Mouse (Mus musculus): Measurements from ENCODE around the gene Gga1. TPM values are rescaled to one million over a fixed set of nuclear protein-coding genes. Genes with fewer than 3 reads are reported as not detected.

The Gga1 gene
- 10 to 100 TPM; 65.1 to 85.6 TPM for polyA plus RNA-seq (2017; shearing (Covaris generic))

GRCm38 (mm10) chr15:78876991-78877809 is at the start of gene Gga1:
Gene Gga1 (plus strand): TSS chr15:78877190.

GRCm38 (mm10) chr15:78842371-78843163 is 34.4 kb upstream of the Gga1 start, which contains the start of gene Cdc42ep1:
Gene Cdc42ep1 (plus strand): TSS chr15:78842624.

GRCm38 (mm10) chr15:78855303-78855965 is 21.6 kb upstream of the Gga1 start, which contains the start of gene Lgals2:
Gene Lgals2 (minus strand): TSS chr15:78855529.

GRCm38 (mm10) chr15:78899409-78899739 is 22.4 kb downstream of the Gga1 start, which contains the start of gene Gm49510:
Gene Gm49510 (plus strand): TSS chr15:78899667.

GRCm38 (mm10) chr15:78899740-78900584 is 23.0 kb downstream of the Gga1 start, which contains the start of gene Sh3bp1:
Gene Sh3bp1 (plus strand): TSS chr15:78899768.

GRCm38 (mm10) chr15:78913632-78914090 is 36.7 kb downstream of the Gga1 start, which contains the start of gene Pdxp:
Gene Pdxp (plus strand): TSS chr15:78913919.

GRCm38 (mm10) chr15:78926021-78926919 is 49.3 kb downstream of the Gga1 start, which contains the start of gene Lgals1:
Gene Lgals1 (plus strand): TSS chr15:78926725.

GRCm38 (mm10) chr15:78934784-78935320 is 57.9 kb downstream of the Gga1 start, which contains the start of gene Nol12:
Gene Nol12 (plus strand): TSS chr15:78934933.

Other genes with a start within 250 kb of the Gga1 start
- under 1 TPM; 0.05 to 0.99 TPM for gene Elfn2, start 158.4 kb upstream of the Gga1 start, polyA plus RNA-seq (2017; shearing (Covaris generic))
- 100 to 1,000 TPM; 125 to 169 TPM for gene Mfng, start 103.7 kb upstream of the Gga1 start, polyA plus RNA-seq (2017; shearing (Covaris generic))
- under 1 TPM; 0.39 to 0.80 TPM for gene Card10, start 74.1 kb upstream of the Gga1 start, polyA plus RNA-seq (2017; shearing (Covaris generic))
- gene Cdc42ep1, start 34.6 kb upstream of the Gga1 start, polyA plus RNA-seq (2017; shearing (Covaris generic)), result under 1 TPM in 1 of 2 experiments, not detected in 1; 0.47 TPM
- gene Lgals2, start 21.7 kb upstream of the Gga1 start, polyA plus RNA-seq (2017; shearing (Covaris generic)), result not detected
- 1 to 10 TPM in 1 of 2 experiments, under 1 TPM in 1; 0.51 to 2.8 TPM for gene Gm49510, start 22.5 kb downstream of the Gga1 start, polyA plus RNA-seq (2017; shearing (Covaris generic))
- gene Sh3bp1, start 22.6 kb downstream of the Gga1 start, polyA plus RNA-seq (2017; shearing (Covaris generic)), result 100 to 1,000 TPM; 194 to 241 TPM
- 10 to 100 TPM; 27.2 to 27.9 TPM for gene Pdxp, start 36.7 kb downstream of the Gga1 start, polyA plus RNA-seq (2017; shearing (Covaris generic))
- 100 to 1,000 TPM; 406 to 488 TPM for gene Lgals1, start 49.5 kb downstream of the Gga1 start, polyA plus RNA-seq (2017; shearing (Covaris generic))
- gene Nol12, start 57.7 kb downstream of the Gga1 start, polyA plus RNA-seq (2017; shearing (Covaris generic)), result 10 to 100 TPM; 44.7 to 55.2 TPM
- 100 to 1,000 TPM in 1 of 2 experiments, 10 to 100 TPM in 1; 88.2 to 119 TPM for gene Triobp, start 70.5 kb downstream of the Gga1 start, polyA plus RNA-seq (2017; shearing (Covaris generic))
- 100 to 1,000 TPM; 103 to 105 TPM for gene H1f0, start 151.3 kb downstream of the Gga1 start, polyA plus RNA-seq (2017; shearing (Covaris generic))
- 1 to 10 TPM in 1 of 2 experiments, under 1 TPM in 1; 0.43 to 2.3 TPM for gene Galr3, start 164.7 kb downstream of the Gga1 start, polyA plus RNA-seq (2017; shearing (Covaris generic))
- 10 to 100 TPM; 55.1 to 58.4 TPM for gene Ankrd54, start 185.7 kb downstream of the Gga1 start, polyA plus RNA-seq (2017; shearing (Covaris generic))
- 100 to 1,000 TPM; 142 to 167 TPM for gene Eif3l, start 198.0 kb downstream of the Gga1 start, polyA plus RNA-seq (2017; shearing (Covaris generic))
- 10 to 100 TPM; 41.4 to 55.0 TPM for gene Micall1, start 231.7 kb downstream of the Gga1 start, polyA plus RNA-seq (2017; shearing (Covaris generic))

Measured in inflammation-experienced regulatory T-cells (primary cell).